Mouse (Mus musculus): ENCODE results near the gene Pja2. TPM values are rescaled to one million over a fixed set of nuclear protein-coding genes. Genes with fewer than 3 reads are reported as not detected.
"Not testable (repeated sequence)": the region's sequence is repeated elsewhere in the genome, so short reads cannot be mapped to it uniquely, and the experiment has no call there.

Gene Pja2
- polyA plus RNA-seq, 1 experiment: 214 TPM

GRCm38 (mm10) chr17:64339752-64340151, 8.0 kb upstream of the Pja2 start:
- WGBS: 68% methylated on average over 5 of the region's 5 CpGs
- H3K27ac ChIP-seq (ENCODE audit: insufficient read depth, low read depth, low read length): no peak overlapping the region
- no peaks in the 10 kb centered on the region for H3K4me1 ChIP-seq (ENCODE audit: control insufficient read depth, insufficient read depth, low read length)
- no peak overlapping the region for H3K4me3 ChIP-seq (ENCODE audit: insufficient read depth, low read depth, low read length)
- TF ChIP-seq CTCF (IDR thresholded peaks at IDR 0.05; ENCODE audit: insufficient read depth, low read depth, low read length): no peak
- TF ChIP-seq POLR2A (IDR thresholded peaks at IDR 0.05; ENCODE audit: insufficient read depth, low read depth, low read length): no peak

- Histone ChIP-seq H3K4me1 (ENCODE audit: control insufficient read depth, insufficient read depth, low read length) (no peaks in the 10 kb centered on the region; the same call in 1 of the 2 replicates), H3K4me3 (ENCODE audit: insufficient read depth, low read depth, low read length) (no peak overlapping the region), H3K27ac (ENCODE audit: insufficient read depth, low read depth, low read length) (no peak overlapping the region)
- 88% methylated on average over 4 of the region's 4 CpGs for WGBS
- TF ChIP-seq POLR2A (IDR thresholded peaks at IDR 0.05; ENCODE audit: insufficient read depth, low read depth, low read length): no peak
- TF ChIP-seq CTCF (IDR thresholded peaks at IDR 0.05; ENCODE audit: insufficient read depth, low read depth, low read length): no peak
These were observed 5.5 kb upstream of the Pja2 start for GRCm38 (mm10) chr17:64337220-64337619.

- no peak overlapping the region for H3K4me3 ChIP-seq (ENCODE audit: insufficient read depth, low read depth, low read length)
- no peak for TF ChIP-seq POLR2A (IDR thresholded peaks at IDR 0.05; ENCODE audit: insufficient read depth, low read depth, low read length)
- TF ChIP-seq CTCF (IDR thresholded peaks at IDR 0.05; ENCODE audit: insufficient read depth, low read depth, low read length): no peak
- H3K27ac ChIP-seq (ENCODE audit: insufficient read depth, low read depth, low read length): no peak overlapping the region
- no peaks in the 10 kb centered on the region; the same call in 1 of the 2 replicates for H3K4me1 ChIP-seq (ENCODE audit: control insufficient read depth, insufficient read depth, low read length)
- 48% methylated on average over 4 of the region's 4 CpGs for WGBS
These were observed 2.2 kb upstream of the Pja2 start for GRCm38 (mm10) chr17:64333956-64334355.

GRCm38 (mm10) chr17:64332770-64333096, 1.0 kb upstream of the Pja2 start:
- WGBS: 8% methylated on average over 5 of the region's 5 CpGs
- Histone ChIP-seq H3K4me3 (ENCODE audit: insufficient read depth, low read depth, low read length) (peak overlapping the region; percentile 49), H3K27ac (ENCODE audit: insufficient read depth, low read depth, low read length) (peak overlapping the region; percentile 95), H3K4me1 (ENCODE audit: control insufficient read depth, insufficient read depth, low read length) (no peaks in the 10 kb centered on the region; the same call in 1 of the 2 replicates)
- TF ChIP-seq POLR2A (IDR thresholded peaks at IDR 0.05; ENCODE audit: insufficient read depth, low read depth, low read length): no peak
- no peak for TF ChIP-seq CTCF (IDR thresholded peaks at IDR 0.05; ENCODE audit: insufficient read depth, low read depth, low read length)

GRCm38 (mm10) chr17:64331291-64331897, 322 bp downstream of the Pja2 start:
- H3K27ac ChIP-seq (ENCODE audit: insufficient read depth, low read depth, low read length): peak overlapping the region; percentile 82
- no peak for TF ChIP-seq CTCF (IDR thresholded peaks at IDR 0.05; ENCODE audit: insufficient read depth, low read depth, low read length)
- peak; percentile 71 for TF ChIP-seq POLR2A (IDR thresholded peaks at IDR 0.05; ENCODE audit: insufficient read depth, low read depth, low read length)
- WGBS: under 1% methylated on average over 56 of the region's 62 CpGs
- peak overlapping the region; percentile 86 for H3K4me3 ChIP-seq (ENCODE audit: insufficient read depth, low read depth, low read length)
- H3K4me1 ChIP-seq (ENCODE audit: control insufficient read depth, insufficient read depth, low read length): no peaks in the 10 kb centered on the region; the same call in 1 of the 2 replicates

GRCm38 (mm10) chr17:64330885-64331284, 831 bp downstream of the Pja2 start:
- H3K4me3 ChIP-seq (ENCODE audit: insufficient read depth, low read depth, low read length): peak overlapping the region; percentile 86
- TF ChIP-seq CTCF (IDR thresholded peaks at IDR 0.05; ENCODE audit: insufficient read depth, low read depth, low read length) (no peak), POLR2A (IDR thresholded peaks at IDR 0.05; ENCODE audit: insufficient read depth, low read depth, low read length) (no peak)
- H3K4me1 ChIP-seq (ENCODE audit: control insufficient read depth, insufficient read depth, low read length): no peaks in the 10 kb centered on the region; the same call in 1 of the 2 replicates
- peak overlapping the region; percentile 82; the same call in 1 of the 2 replicates for H3K27ac ChIP-seq (ENCODE audit: insufficient read depth, low read depth, low read length)
- 4% methylated on average over 8 of the region's 8 CpGs for WGBS

GRCm38 (mm10) chr17:64324556-64324955, 7.2 kb downstream of the Pja2 start:
- Histone ChIP-seq H3K4me3 (ENCODE audit: insufficient read depth, low read depth, low read length) (no peak overlapping the region), H3K4me1 (ENCODE audit: control insufficient read depth, insufficient read depth, low read length) (no peaks in the 10 kb centered on the region), H3K27ac (ENCODE audit: insufficient read depth, low read depth, low read length) (no peak overlapping the region)
- no peak for TF ChIP-seq CTCF (IDR thresholded peaks at IDR 0.05; ENCODE audit: insufficient read depth, low read depth, low read length)
- no peak for TF ChIP-seq POLR2A (IDR thresholded peaks at IDR 0.05; ENCODE audit: insufficient read depth, low read depth, low read length)
- 42% methylated on average over 2 of the region's 2 CpGs for WGBS

GRCm38 (mm10) chr17:64315428-64315827, 16.3 kb downstream of the Pja2 start:
- Histone ChIP-seq H3K4me3 (ENCODE audit: insufficient read depth, low read depth, low read length) (no peak overlapping the region), H3K4me1 (ENCODE audit: control insufficient read depth, insufficient read depth, low read length) (peaks cover 8% of the 10 kb centered on the region), H3K27ac (ENCODE audit: insufficient read depth, low read depth, low read length) (no peak overlapping the region)
- TF ChIP-seq POLR2A (IDR thresholded peaks at IDR 0.05; ENCODE audit: insufficient read depth, low read depth, low read length): no peak
- TF ChIP-seq CTCF (IDR thresholded peaks at IDR 0.05; ENCODE audit: insufficient read depth, low read depth, low read length): no peak

- WGBS: 92% methylated on average over 1 of the region's 1 CpGs
- H3K4me1 ChIP-seq (ENCODE audit: control insufficient read depth, insufficient read depth, low read length): not testable (repeated sequence)
These were observed 17.2 kb downstream of the Pja2 start for GRCm38 (mm10) chr17:64314523-64314922.

GRCm38 (mm10) chr17:64297628-64298027, 34.1 kb downstream of the Pja2 start:
- TF ChIP-seq POLR2A (IDR thresholded peaks at IDR 0.05; ENCODE audit: insufficient read depth, low read depth, low read length) (no peak), CTCF (IDR thresholded peaks at IDR 0.05; ENCODE audit: insufficient read depth, low read depth, low read length) (no peak)
- peaks cover 2% of the 10 kb centered on the region; the same call in 1 of the 2 replicates for H3K4me1 ChIP-seq (ENCODE audit: control insufficient read depth, insufficient read depth, low read length)
- 80% methylated on average over 5 of the region's 5 CpGs for WGBS
- no peak overlapping the region for H3K27ac ChIP-seq (ENCODE audit: insufficient read depth, low read depth, low read length)
- no peak overlapping the region for H3K4me3 ChIP-seq (ENCODE audit: insufficient read depth, low read depth, low read length)

More at GRCm38 (mm10) chr17:64314523-64314922, 17.2 kb downstream of the Pja2 start:
- H3K27ac ChIP-seq (ENCODE audit: insufficient read depth, low read depth, low read length); H3K4me3 ChIP-seq (ENCODE audit: insufficient read depth, low read depth, low read length): not testable (repeated sequence)

All from olfactory bulb, adult 2 months (tissue).